Mouse (Mus musculus) olfactory bulb, adult 2 months (tissue): ENCODE measurements around the gene Tgfbr3l. TPM values are rescaled to one million over a fixed set of nuclear protein-coding genes. Genes with fewer than 3 reads are reported as not detected.

ENCODE experiments used
- H3K27ac ChIP-seq: fragments of 200-500 bp; 2 replicates; pipeline ENCODE4 v1.5.1; 2012; ENCODE audit warnings: low read depth, low read length; ENCODE audit not compliant: insufficient read depth
- H3K4me1 ChIP-seq: fragments of 200-500 bp; 2 replicates; pipeline ENCODE4 v1.6.1; 2012; ENCODE audit warnings: low read length; ENCODE audit not compliant: control insufficient read depth, insufficient read depth
- H3K4me3 ChIP-seq: fragments of 200-500 bp; 2 replicates; pipeline ENCODE4 v1.5.1; 2012; ENCODE audit warnings: mild to moderate bottlenecking, low read depth, low read length, moderate library complexity; ENCODE audit not compliant: insufficient read depth
- CTCF ChIP-seq: fragments of 200-500 bp; IDR thresholded peaks from 2 replicates; pipeline ENCODE4 v1.5.1; 2012; ENCODE audit warnings: low read depth, mild to moderate bottlenecking, low read length, moderate library complexity; ENCODE audit not compliant: insufficient read depth
- POLR2A ChIP-seq: fragments of 200-500 bp; IDR thresholded peaks from 2 replicates; pipeline ENCODE4 v1.6.1; 2012; ENCODE audit warnings: mild to moderate bottlenecking, low read depth, low read length, moderate library complexity; ENCODE audit not compliant: insufficient read depth
- WGBS: fragments of 180-500 bp; shearing (Covaris S2); methylation state at CpG from one replicate; pipeline ENCODE4 v1.1.7; 2018; 5-methylcytosine and 5-hydroxymethylcytosine counted together
- polyA plus RNA-seq: library from polyadenylated mRNA; stranded (reverse); fragments of >200 nt; gene quantifications from 2 replicates; pipeline ENCODE4 v1.2.4, GENCODE M21; 2012; ENCODE audit warnings: low replicate concordance; ENCODE audit not compliant: missing spikeins, insufficient read depth, insufficient read length

The Tgfbr3l gene
- polyA plus RNA-seq: not detected in 2 replicates

DNA sequence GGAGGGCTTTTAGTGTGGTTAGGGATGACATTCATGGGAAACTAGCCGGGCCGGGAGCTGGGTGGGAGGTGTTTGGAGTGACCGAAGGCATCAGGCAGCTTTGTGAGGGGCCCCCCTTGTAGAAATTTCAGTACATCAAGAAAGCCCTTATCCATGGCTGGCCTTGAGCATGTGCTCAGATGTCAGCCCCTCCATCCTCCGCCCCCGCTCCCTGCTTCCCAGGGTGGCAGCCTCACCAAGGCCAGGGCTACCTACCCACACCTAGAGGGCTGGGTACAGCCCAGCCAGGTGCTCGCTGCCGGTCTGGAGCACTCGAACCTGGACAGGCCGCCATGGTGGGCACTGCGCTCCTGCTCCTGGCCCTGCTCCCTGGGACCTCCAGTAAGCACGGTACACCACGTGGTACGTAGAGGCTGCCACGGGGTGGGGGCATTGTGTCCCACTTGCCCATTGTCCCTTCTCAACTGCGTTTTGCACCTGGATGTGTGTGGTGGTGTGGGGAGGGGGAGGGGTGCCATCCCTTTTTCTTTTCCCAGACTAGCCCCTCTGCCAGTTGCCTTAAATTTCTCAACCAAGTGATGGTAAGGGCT, at the start of gene Tgfbr3l:
TSS of gene Tgfbr3l (plus strand) at position 264 of the 590 bp plus-strand sequence.
- TF ChIP-seq CTCF: no peak
- TF ChIP-seq POLR2A: no peak
- peaks cover 9% of the 10 kb centered on the region for H3K4me1 ChIP-seq
- H3K27ac ChIP-seq: no peak within 1 kb of the TSS
- 76% methylated on average over 15 of the region's 15 CpGs for WGBS
- H3K4me3 ChIP-seq: no peak within 1 kb of the TSS

DNA sequence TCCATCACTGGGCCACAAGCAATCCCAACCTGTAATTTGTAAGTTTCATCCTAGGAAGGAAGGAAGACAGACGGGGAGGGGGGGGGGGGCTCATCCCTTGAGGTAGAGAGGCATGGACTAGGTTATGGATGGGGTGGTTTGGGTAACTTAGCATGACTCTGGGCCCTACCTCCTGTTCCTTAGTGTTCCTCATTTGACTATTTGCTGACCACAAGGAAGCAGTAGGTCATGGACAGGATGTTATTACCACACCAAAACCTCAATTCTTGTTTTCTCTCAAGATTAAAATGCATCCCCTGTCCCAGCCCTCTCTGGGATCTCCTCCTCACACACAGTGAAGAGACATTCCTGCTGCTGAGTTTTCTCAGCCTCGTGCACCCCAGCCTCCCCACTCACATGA, 46.7 kb upstream of the Tgfbr3l start:
- TF ChIP-seq CTCF (no peak), POLR2A (no peak)
- 59% methylated on average over 2 of the region's 2 CpGs for WGBS
- peaks cover 4% of the 10 kb centered on the region for H3K4me1 ChIP-seq
- no peak overlapping the region for H3K4me3 ChIP-seq
- H3K27ac ChIP-seq: no peak overlapping the region

DNA sequence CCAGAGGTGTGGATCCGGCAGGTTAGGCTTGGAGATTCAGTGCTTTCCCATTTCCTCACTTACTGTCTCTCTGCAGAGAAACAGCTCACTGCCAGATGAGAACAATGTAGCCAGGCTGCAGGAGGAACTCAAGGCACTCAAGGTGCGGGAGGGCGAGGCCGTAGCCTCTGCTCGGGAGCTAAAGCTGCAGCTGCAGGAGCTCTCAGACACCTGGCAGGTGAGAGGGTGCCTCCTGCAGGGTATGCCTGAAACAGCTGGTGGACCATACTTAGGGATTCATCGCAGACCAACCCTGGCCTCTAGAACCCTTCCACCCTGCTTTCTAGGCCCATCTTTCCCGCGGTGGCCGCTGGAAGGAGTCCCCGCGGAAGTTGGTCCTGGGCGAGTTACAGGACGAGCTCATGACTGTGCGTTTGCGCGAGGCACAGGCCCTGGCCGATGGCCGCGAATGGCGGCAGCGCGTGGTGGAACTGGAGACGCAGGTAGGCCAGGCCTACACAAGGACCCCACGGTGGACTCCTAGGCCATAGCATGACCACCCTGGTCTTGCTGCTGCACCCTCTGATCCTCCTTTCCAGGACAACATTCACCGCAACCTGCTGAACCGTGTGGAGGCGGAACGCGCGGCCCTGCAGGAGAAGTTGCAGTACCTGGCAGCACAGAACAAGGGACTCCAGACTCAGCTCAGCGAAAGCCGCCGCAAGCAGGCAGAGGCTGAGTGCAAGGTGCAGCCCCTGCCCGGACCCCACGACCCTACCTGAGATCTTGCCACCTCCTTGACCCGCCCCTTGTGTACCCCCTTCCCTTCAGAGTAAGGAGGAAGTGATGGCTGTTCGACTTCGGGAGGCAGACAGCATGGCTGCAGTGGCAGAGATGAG, 42.5 kb upstream of the Tgfbr3l start:
- H3K27ac ChIP-seq: no peak overlapping the region
- peaks cover 10% of the 10 kb centered on the region for H3K4me1 ChIP-seq
- TF ChIP-seq POLR2A: no peak
- TF ChIP-seq CTCF: no peak
- H3K4me3 ChIP-seq: no peak overlapping the region
- 65% methylated on average over 38 of the region's 38 CpGs for WGBS

DNA sequence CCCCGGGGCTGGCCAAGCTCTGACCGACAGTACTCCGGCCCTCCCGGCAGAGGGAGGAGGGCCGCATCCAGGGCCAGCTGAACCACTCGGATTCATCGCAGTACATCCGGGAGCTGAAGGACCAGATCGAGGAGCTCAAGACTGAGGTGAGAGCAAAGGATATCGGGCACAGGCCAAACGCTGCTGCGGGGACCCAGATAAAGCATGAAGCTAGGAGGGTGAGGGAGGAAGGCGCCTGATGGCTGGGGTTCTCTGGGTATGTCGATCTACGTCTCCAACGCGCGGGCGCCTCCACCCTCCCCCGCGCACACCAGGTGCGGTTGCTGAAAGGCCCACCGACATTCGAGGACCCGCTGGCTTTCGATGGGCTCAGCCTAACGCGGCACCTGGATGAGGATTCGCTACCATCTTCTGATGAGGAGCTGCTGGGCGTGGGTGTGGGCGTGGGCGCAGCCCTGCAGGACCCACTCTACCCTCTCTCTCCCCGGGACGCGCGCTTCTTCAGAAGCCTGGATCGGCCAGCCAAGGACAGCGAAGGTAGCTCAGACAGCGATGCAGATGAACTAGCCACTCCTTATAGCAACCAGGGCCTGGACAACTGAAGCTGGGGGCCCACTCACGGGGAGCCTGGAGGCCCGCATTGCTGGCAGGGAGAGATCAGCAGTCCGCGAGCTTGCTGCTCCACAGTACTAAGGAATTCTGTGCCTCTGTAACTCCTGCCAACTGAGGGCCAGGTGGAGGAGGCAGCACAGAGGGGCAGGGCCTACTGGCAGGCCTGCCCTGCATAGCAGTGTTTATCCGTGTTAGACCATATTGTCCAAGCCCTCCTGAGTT, 41.6 kb upstream of the Tgfbr3l start:
- Histone ChIP-seq H3K4me1 (peaks cover 14% of the 10 kb centered on the region), H3K27ac (no peak overlapping the region), H3K4me3 (no peak overlapping the region)
- 46% methylated on average over 44 of the region's 44 CpGs for WGBS
- TF ChIP-seq CTCF (no peak), POLR2A (no peak)

DNA sequence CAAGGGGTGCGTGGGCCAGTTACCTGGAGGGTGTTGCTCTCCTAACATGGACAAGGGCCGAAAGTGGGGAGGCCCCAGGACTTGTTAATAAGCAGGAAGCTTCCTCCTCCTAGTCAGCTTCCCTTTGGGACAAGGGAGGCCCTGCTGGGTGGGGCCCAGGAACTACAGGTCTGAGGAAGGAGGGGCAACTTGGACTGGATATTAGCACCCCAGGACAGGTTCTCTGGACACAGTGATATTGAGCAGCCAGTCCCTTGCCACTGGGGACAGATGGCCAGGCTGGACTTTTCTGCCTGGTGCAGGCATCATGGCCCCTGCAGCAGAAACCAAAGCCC, 41.0 kb upstream of the Tgfbr3l start:
- Histone ChIP-seq H3K27ac (no peak overlapping the region), H3K4me3 (no peak overlapping the region), H3K4me1 (peaks cover 12% of the 10 kb centered on the region)
- 84% methylated on average over 2 of the region's 2 CpGs for WGBS
- no peak for TF ChIP-seq CTCF
- no peak for TF ChIP-seq POLR2A

DNA sequence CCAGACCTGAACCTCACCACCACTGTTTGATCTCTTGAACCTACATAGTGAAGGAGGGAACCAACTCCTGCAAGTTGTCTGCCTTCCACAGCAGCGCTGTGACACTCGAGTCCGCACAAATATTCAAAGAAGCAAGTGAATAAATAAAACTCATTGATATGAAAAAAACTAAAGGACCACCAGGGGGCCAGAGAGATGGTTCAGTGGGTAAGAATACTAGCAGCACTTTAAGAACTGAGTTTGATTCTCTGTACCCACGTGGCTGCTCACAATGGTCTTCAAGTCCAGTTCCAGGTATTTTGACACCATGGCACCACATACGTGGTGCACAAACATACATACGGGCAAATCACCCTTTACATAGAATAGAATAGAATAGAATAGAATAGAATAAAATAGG, 36.9 kb upstream of the Tgfbr3l start:
- Histone ChIP-seq H3K27ac (no peak overlapping the region), H3K4me1 (peaks cover 38% of the 10 kb centered on the region), H3K4me3 (no peak overlapping the region)
- no peak for TF ChIP-seq POLR2A
- no peak for TF ChIP-seq CTCF
- 40% methylated on average over 6 of the region's 6 CpGs for WGBS

DNA sequence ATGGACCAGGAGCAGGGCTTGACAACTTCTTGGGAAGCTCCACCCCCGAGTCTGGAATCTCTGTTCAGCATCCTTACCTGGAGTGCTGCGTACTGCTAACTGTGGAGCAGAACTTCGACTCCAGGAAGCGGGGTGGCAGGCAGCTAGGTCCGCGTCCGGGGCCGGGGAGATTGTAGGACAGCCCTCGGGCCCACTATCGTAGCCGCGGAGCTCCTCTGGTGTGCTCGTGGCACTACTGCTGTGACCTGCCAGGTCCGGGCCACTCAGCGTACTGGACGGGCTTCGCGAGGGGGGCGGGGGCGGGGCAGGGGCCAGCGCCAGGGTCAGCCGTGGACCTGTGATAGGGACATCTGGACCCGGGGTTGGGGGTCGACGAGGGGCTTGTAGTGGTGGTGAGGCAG, 35.2 kb upstream of the Tgfbr3l start:
- Histone ChIP-seq H3K4me3 (peak overlapping the region; percentile 29), H3K27ac (no peak overlapping the region), H3K4me1 (peaks cover 39% of the 10 kb centered on the region)
- TF ChIP-seq CTCF (no peak), POLR2A (no peak)
- under 1% methylated on average over 25 of the region's 25 CpGs for WGBS

DNA sequence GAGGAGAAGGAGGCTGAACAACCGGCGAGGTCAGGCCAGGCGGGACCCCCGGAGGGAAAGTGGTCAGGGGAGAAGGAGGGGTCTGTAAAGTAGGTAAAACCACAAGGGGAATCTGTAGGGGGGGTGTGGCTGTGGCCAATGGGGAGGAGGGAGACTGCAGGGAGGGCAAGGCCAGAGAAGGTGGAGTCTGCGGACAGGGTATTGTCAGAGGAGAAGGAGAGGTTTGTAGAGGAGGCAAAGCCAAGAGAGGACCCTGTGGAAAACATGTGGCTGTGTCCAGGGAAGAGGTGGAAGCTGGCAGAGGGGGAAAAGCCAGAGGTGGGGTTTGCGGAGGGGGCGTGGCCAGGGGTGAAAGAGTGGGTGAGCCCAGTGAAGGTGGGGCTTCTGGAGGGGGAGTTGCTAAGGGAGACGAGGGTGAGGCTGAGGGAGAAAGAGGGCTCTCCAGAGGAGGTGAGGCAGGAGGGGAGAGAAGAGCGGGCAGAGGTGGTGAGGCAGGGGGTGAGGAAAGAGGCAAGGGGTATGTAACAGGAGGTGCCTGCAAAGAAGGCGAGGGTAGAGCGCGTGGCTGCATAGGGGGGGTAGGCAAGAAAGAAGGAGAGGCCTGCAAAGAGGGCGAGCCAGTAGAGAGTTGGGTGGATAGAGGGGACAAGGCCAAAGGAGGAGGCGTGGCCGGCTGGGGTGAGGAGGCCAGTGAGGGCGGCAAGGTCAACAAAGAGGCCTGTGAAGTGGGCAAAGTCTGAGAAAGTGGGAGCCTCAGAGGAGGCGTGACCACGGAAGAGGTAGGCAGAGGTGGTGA, 34.6 kb upstream of the Tgfbr3l start:
- TF ChIP-seq POLR2A: no peak
- TF ChIP-seq CTCF: no peak
- Histone ChIP-seq H3K4me1 (peaks cover 39% of the 10 kb centered on the region), H3K27ac (no peak overlapping the region), H3K4me3 (peak overlapping the region; percentile 29)
- 17% methylated on average over 18 of the region's 18 CpGs for WGBS
